Mouse (Mus musculus): Measurements from ENCODE around the gene Rsph3a. TPM values are rescaled to one million over a fixed set of nuclear protein-coding genes. Genes with fewer than 3 reads are reported as not detected.
A peak's percentile ranks its signal among the peaks of the same experiment; 100 is the strongest.
"Not testable (repeated sequence)": the region's sequence is repeated elsewhere in the genome, so short reads cannot be mapped to it uniquely, and the experiment has no call there.

Gene Rsph3a
- polyA plus RNA-seq, 1 experiment from 2014 or later = 15.9 TPM

GRCm38 (mm10) chr17:7929279-7929678 lies 16.1 kb upstream of the Rsph3a start:
- Histone ChIP-seq H3K4me3 (replicated peaks) (no peak overlapping the region), H3K4me2 (no peak overlapping the region), H3K4me1 (replicated peaks) (no peaks in the 10 kb centered on the region), H3K36me3 (replicated peaks) (no peaks in the 10 kb centered on the region), H3K27ac (replicated peaks) (no peak overlapping the region), H3K27me3 (no peaks in the 10 kb centered on the region), H3K9ac (no peak overlapping the region), H3K9me3 (replicated peaks) (no peaks in the 10 kb centered on the region)
- WGBS (ENCODE audit: insufficient replicate concordance) = 50% methylated on average over 8 of the region's 8 CpGs
- no peak for ATAC-seq (ENCODE audit: insufficient read depth)

DNA sequence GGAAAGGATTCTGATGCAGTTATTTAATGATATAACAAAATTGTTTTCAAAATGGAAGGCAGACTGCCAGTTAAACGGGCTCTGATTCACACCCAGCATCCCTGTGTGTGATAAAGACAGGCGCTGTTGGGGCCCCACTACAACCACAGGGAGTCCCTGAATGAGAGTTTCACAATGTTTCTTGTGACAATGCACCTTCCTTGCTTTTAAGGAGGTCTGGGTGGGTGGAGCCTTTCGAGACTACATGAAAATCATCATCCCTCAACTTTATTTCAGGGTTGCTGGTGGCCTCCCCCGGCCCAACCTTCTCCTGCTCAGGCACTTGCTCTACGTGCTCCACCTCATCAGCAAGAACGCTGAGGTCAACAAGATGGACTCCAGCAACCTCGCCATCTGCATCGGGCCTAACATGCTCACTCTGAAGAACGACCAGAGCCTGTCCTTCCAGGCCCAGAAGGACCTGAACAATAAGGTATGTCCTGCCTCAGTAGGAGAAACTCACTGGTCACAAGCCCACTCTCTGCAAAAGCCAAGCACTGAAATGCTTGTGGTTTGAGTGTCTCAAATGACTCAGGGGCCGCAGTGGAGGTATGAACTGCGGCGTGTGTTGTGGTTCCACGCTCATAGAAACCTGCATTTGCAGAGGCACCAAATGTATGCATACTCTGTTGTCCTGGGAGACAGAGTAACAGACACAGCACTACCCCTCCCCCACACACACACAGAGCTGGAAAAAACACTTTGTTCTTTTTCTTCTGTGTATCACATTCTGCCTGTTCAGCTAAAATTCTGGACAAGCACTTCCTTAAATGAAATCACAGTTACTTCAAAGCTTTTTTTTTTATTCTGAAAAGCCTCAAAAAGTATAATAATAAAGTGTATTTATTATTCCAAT lies 14.1 kb upstream of the Rsph3a start:
- H3K27ac ChIP-seq (replicated peaks) = no peak overlapping the region
- H3K9me3 ChIP-seq (replicated peaks) = no peaks in the 10 kb centered on the region
- H3K4me3 ChIP-seq (replicated peaks) = no peak overlapping the region
- H3K27me3 ChIP-seq = no peaks in the 10 kb centered on the region
- no peak for ATAC-seq (ENCODE audit: insufficient read depth)
- WGBS (ENCODE audit: insufficient replicate concordance) = 70% methylated on average over 13 of the region's 13 CpGs
- no peaks in the 10 kb centered on the region for H3K36me3 ChIP-seq (replicated peaks)
- H3K4me2 ChIP-seq = no peak overlapping the region
- H3K4me1 ChIP-seq (replicated peaks) = no peaks in the 10 kb centered on the region
- H3K9ac ChIP-seq = no peak overlapping the region

DNA sequence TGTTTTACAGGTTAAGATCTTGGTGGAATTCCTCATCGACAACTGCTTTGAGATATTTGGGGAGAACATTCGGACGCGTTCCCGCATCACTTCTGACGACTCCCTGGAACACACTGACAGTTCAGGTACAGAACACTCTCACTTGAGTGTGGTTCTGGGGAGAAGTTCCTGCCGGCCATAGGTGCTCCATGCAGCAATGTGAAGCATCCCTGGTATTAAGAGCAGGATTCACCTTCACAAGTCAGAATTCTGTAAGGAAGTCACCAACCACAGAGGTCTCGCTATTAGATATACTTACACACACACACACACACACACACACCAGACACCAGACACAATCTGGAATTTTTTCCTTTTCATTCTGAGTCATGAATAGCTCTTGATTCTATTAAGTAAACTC lies 13.3 kb upstream of the Rsph3a start:
- not testable (repeated sequence) for H3K36me3 ChIP-seq (replicated peaks); H3K9ac ChIP-seq; ATAC-seq (ENCODE audit: insufficient read depth); H3K4me3 ChIP-seq (replicated peaks); H3K27ac ChIP-seq (replicated peaks); H3K9me3 ChIP-seq (replicated peaks); H3K4me2 ChIP-seq; H3K27me3 ChIP-seq; H3K4me1 ChIP-seq (replicated peaks)
- WGBS (ENCODE audit: insufficient replicate concordance) = 80% methylated on average over 7 of the region's 8 CpGs

GRCm38 (mm10) chr17:7939640-7940039 lies 5.8 kb upstream of the Rsph3a start:
- H3K4me3 ChIP-seq (replicated peaks) = no peak overlapping the region
- H3K4me1 ChIP-seq (replicated peaks) = no peaks in the 10 kb centered on the region
- H3K27ac ChIP-seq (replicated peaks) = no peak overlapping the region
- no peaks in the 10 kb centered on the region for H3K9me3 ChIP-seq (replicated peaks)
- H3K4me2 ChIP-seq = no peak overlapping the region
- 29% methylated on average over 8 of the region's 8 CpGs for WGBS (ENCODE audit: insufficient replicate concordance)
- ATAC-seq (ENCODE audit: insufficient read depth) = no peak
- H3K9ac ChIP-seq = no peak overlapping the region
- no peaks in the 10 kb centered on the region for H3K27me3 ChIP-seq
- no peaks in the 10 kb centered on the region for H3K36me3 ChIP-seq (replicated peaks)

GRCm38 (mm10) chr17:7946053-7946627 lies 726 bp downstream of the Rsph3a start:
- H3K36me3 ChIP-seq (replicated peaks); H3K27me3 ChIP-seq; H3K4me1 ChIP-seq (replicated peaks); H3K9me3 ChIP-seq (replicated peaks): not testable (repeated sequence)
- peak; percentile 23; the same call in 1 of the 2 replicates for ATAC-seq (ENCODE audit: insufficient read depth)
- Histone ChIP-seq H3K9ac (peak overlapping the region; percentile 61), H3K4me3 (replicated peaks) (peak overlapping the region; percentile 68), H3K27ac (replicated peaks) (peak overlapping the region; percentile 89; the same call in 1 of the 2 replicates), H3K4me2 (peak overlapping the region; percentile 79)
- WGBS (ENCODE audit: insufficient replicate concordance) = 0% methylated on average over 19 of the region's 27 CpGs

- H3K9ac ChIP-seq; ATAC-seq (ENCODE audit: insufficient read depth); H3K4me3 ChIP-seq (replicated peaks); H3K4me2 ChIP-seq; H3K27me3 ChIP-seq; H3K27ac ChIP-seq (replicated peaks); H3K36me3 ChIP-seq (replicated peaks); H3K9me3 ChIP-seq (replicated peaks); H3K4me1 ChIP-seq (replicated peaks): not testable (repeated sequence)
- WGBS (ENCODE audit: insufficient replicate concordance) = no CpG with 5 or more reads among the region's 4 CpGs
Measured at GRCm38 (mm10) chr17:7951333-7951732, 5.9 kb downstream of the Rsph3a start.

DNA sequence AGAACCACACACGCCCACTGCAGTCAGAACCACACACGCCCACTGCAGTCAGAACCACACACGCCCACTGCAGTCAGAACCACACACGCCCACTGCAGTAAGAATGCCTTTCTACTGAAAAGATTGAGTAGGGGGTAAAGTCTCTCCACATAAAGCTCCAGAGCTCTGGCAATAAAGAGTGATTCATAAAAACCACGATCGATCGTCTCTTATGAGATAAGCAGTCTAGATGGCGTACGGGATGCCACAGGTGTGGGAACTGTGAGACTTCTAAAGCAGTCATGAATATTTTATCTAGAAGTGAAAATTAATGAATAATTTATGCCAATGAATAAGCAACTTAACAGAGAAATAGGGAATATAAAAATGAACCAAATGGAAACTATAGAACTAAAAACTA lies 11.8 kb downstream of the Rsph3a start:
- not testable (repeated sequence) for H3K4me1 ChIP-seq (replicated peaks); H3K27ac ChIP-seq (replicated peaks); H3K4me3 ChIP-seq (replicated peaks); H3K9ac ChIP-seq; H3K27me3 ChIP-seq; ATAC-seq (ENCODE audit: insufficient read depth); H3K36me3 ChIP-seq (replicated peaks); H3K4me2 ChIP-seq; H3K9me3 ChIP-seq (replicated peaks)
- 78% methylated on average over 9 of the region's 9 CpGs for WGBS (ENCODE audit: insufficient replicate concordance)

DNA sequence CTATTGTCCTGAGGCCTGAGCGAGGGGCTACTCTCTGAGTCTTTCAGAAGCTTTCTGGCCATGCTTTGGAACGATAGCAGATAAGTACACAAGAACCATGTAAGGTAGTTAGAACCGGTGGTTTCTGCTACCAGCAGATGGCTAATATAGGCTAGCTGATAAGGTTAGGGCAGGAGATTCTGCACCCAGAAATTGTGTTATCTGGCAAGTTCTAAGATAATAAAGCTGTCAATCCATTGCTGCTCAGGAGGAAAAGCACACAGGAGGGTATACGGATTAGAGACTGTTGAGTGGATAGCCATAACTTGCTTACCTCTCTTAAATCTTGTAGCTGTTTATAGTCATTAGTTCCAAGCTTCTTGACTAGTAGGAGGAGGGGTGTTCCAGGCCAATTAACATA lies 17.9 kb downstream of the Rsph3a start:
- not testable (repeated sequence) for H3K4me1 ChIP-seq (replicated peaks); H3K4me2 ChIP-seq; H3K4me3 ChIP-seq (replicated peaks); H3K9ac ChIP-seq; H3K36me3 ChIP-seq (replicated peaks); H3K27me3 ChIP-seq; H3K27ac ChIP-seq (replicated peaks); H3K9me3 ChIP-seq (replicated peaks)
- peak; percentile 80 for ATAC-seq (ENCODE audit: insufficient read depth)
- 21% methylated on average over 4 of the region's 4 CpGs for WGBS (ENCODE audit: insufficient replicate concordance)

GRCm38 (mm10) chr17:7964398-7964797 lies 19.0 kb downstream of the Rsph3a start:
- not testable (repeated sequence) for H3K27ac ChIP-seq (replicated peaks); H3K9me3 ChIP-seq (replicated peaks); H3K4me1 ChIP-seq (replicated peaks); H3K36me3 ChIP-seq (replicated peaks); H3K4me2 ChIP-seq; H3K27me3 ChIP-seq; ATAC-seq (ENCODE audit: insufficient read depth); H3K9ac ChIP-seq; H3K4me3 ChIP-seq (replicated peaks)
- 28% methylated on average over 2 of the region's 2 CpGs for WGBS (ENCODE audit: insufficient replicate concordance)

- ATAC-seq (ENCODE audit: insufficient read depth); H3K4me3 ChIP-seq (replicated peaks); H3K27me3 ChIP-seq; H3K9me3 ChIP-seq (replicated peaks); H3K27ac ChIP-seq (replicated peaks); H3K4me1 ChIP-seq (replicated peaks); H3K4me2 ChIP-seq; H3K9ac ChIP-seq; H3K36me3 ChIP-seq (replicated peaks): not testable (repeated sequence)
- WGBS (ENCODE audit: insufficient replicate concordance) = 63% methylated on average over 5 of the region's 5 CpGs
Measured at GRCm38 (mm10) chr17:7968490-7968889, 23.1 kb downstream of the Rsph3a start.

- not testable (repeated sequence) for H3K27me3 ChIP-seq; H3K9me3 ChIP-seq (replicated peaks); ATAC-seq (ENCODE audit: insufficient read depth); H3K4me1 ChIP-seq (replicated peaks); H3K4me2 ChIP-seq; H3K27ac ChIP-seq (replicated peaks); H3K4me3 ChIP-seq (replicated peaks); H3K9ac ChIP-seq; H3K36me3 ChIP-seq (replicated peaks)
- 75% methylated on average over 2 of the region's 6 CpGs for WGBS (ENCODE audit: insufficient replicate concordance)
Measured at GRCm38 (mm10) chr17:7969782-7970181, 24.4 kb downstream of the Rsph3a start.
